Mouse (Mus musculus) neural tube, embryonic 13.5 days (tissue): Measurements from ENCODE around the gene Carnmt1. TPM values are rescaled to one million over a fixed set of nuclear protein-coding genes. Genes with fewer than 3 reads are reported as not detected.
A peak's percentile ranks its signal among the peaks of the same experiment; 100 is the strongest.

Experiments used
- ATAC-seq: fragments of 200-750 bp; cut with Nextera tagmentation; 2 replicates; pipeline ENCODE4 v1.8.0; 2017; ENCODE audit warnings: low read depth, mild to moderate bottlenecking, moderate TSS enrichment, moderate library complexity
- H3K27ac ChIP-seq: fragments of 300-500 bp; sonication (generic); replicated peaks from 2 replicates; pipeline ENCODE4 v1.5.1; 2015; ENCODE audit warnings: moderate library complexity, mild to moderate bottlenecking, inconsistent platforms
- H3K27me3 ChIP-seq: fragments of 300-500 bp; sonication (generic); 2 replicates; pipeline ENCODE4 v1.6.1; 2015; ENCODE audit warnings: mild to moderate bottlenecking, inconsistent platforms
- H3K36me3 ChIP-seq: fragments of 300-500 bp; sonication (generic); 2 replicates; pipeline ENCODE4 v1.6.1; 2015; ENCODE audit warnings: mild to moderate bottlenecking, inconsistent platforms
- H3K4me1 ChIP-seq: fragments of 300-500 bp; sonication (generic); replicated peaks from 2 replicates; pipeline ENCODE4 v1.6.1; 2015; ENCODE audit warnings: inconsistent platforms
- H3K4me2 ChIP-seq: fragments of 300-500 bp; sonication (generic); 2 replicates; pipeline ENCODE4 v1.6.1; 2015; ENCODE audit warnings: inconsistent platforms, mild to moderate bottlenecking, moderate library complexity
- H3K4me3 ChIP-seq: fragments of 300-500 bp; sonication (generic); 2 replicates; pipeline ENCODE4 v1.5.1; 2015; ENCODE audit warnings: mild to moderate bottlenecking, inconsistent platforms
- H3K9ac ChIP-seq: fragments of 300-500 bp; sonication (generic); 2 replicates; pipeline ENCODE4 v1.6.1; 2015; ENCODE audit warnings: moderate library complexity, mild to moderate bottlenecking, inconsistent platforms
- H3K9me3 ChIP-seq: fragments of 300-500 bp; sonication (generic); 2 replicates; pipeline ENCODE4 v1.6.1; 2016; ENCODE audit warnings: inconsistent platforms
- WGBS: fragments of 180-500 bp; shearing (Covaris S2); methylation state at CpG from one replicate; pipeline ENCODE4 v1.1.7; 2015; 5-methylcytosine and 5-hydroxymethylcytosine counted together
- polyA plus RNA-seq: library from polyadenylated mRNA; unstranded; fragments of >200 nt; fragmentation: Nextera tagmentation; extraction: Ambion mirVana; gene quantifications from 2 replicates; pipeline ENCODE4 v1.2.1, GENCODE M21; 2015

Gene Carnmt1
- polyA plus RNA-seq, 1 experiment from 2014 or later = 13.9 TPM

DNA sequence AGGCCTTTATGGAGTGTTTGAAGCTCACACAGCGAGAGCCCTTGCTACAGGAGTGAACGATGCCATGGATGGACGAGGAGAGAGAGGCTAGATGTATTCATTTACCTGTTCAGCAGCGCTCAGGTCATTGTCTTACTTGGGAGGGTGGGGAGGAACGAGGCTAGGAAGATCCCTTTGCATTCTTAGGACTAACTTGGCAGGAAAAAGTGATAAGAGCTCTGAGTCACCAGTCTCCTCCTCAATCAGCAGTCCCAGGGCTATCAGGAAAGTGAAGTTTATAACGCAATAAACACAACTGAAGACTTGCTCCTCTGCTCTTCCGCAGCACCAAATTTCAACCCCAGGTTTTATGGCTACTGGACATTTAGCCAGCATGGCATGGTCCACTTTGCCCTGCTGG, 59.7 kb downstream of the Carnmt1 start:
- Histone ChIP-seq H3K4me3 (no peak overlapping the region), H3K9ac (no peak overlapping the region), H3K36me3 (no peaks in the 10 kb centered on the region), H3K4me2 (no peak overlapping the region), H3K27ac (no peak overlapping the region), H3K27me3 (no peaks in the 10 kb centered on the region), H3K4me1 (no peaks in the 10 kb centered on the region), H3K9me3 (no peaks in the 10 kb centered on the region)
- no peak for ATAC-seq
- WGBS = 73% methylated on average over 7 of the region's 7 CpGs

DNA sequence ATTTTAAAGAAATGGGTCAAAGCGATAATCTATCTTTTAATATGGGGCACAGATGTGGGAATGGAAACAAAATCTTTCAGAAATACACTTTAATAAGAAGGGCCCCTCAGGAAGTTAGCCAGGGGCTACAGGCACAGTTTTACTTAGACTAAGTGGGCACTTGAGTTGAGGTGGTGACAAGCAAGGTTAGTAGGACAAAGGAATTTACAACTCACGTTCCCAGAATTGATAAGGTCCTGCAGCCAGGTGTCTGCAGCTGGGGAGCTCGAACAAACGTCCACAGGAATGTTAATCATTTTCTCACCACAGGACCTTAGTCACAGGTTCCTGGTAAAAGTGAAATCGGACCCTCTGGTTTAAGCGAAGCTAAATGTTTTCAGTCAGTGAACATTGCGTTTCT, 60.5 kb downstream of the Carnmt1 start:
- Histone ChIP-seq H3K9ac (no peak overlapping the region), H3K36me3 (no peaks in the 10 kb centered on the region), H3K27ac (no peak overlapping the region), H3K4me1 (no peaks in the 10 kb centered on the region), H3K9me3 (no peaks in the 10 kb centered on the region), H3K4me2 (no peak overlapping the region), H3K27me3 (no peaks in the 10 kb centered on the region), H3K4me3 (no peak overlapping the region)
- WGBS = 58% methylated on average over 7 of the region's 7 CpGs
- no peak for ATAC-seq

DNA sequence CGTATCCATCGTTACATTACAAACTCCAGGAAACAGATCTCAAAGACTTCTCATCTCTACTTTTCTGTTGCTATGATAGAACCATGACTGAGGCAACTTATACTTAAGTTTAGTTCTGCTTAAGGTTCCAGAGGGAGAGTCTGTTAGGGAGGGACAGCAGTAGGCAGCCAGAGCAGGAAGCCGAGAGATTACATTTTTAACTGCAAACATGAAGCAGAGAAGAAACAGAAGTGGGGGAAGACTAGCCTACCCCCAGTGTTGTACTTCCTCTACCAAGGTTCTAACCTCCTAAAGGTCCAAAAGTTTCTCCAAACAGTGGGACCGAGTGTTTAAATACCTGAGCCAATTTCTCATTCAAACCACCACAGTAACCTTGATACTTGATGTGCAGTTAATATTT, 65.3 kb downstream of the Carnmt1 start:
- H3K27me3 ChIP-seq = no peaks in the 10 kb centered on the region
- WGBS = 92% methylated on average over 4 of the region's 4 CpGs
- H3K4me1 ChIP-seq = no peaks in the 10 kb centered on the region
- no peak overlapping the region for H3K27ac ChIP-seq
- H3K36me3 ChIP-seq = no peaks in the 10 kb centered on the region
- no peaks in the 10 kb centered on the region for H3K9me3 ChIP-seq
- no peak for ATAC-seq
- no peak overlapping the region for H3K4me2 ChIP-seq
- no peak overlapping the region for H3K9ac ChIP-seq
- H3K4me3 ChIP-seq = no peak overlapping the region

DNA sequence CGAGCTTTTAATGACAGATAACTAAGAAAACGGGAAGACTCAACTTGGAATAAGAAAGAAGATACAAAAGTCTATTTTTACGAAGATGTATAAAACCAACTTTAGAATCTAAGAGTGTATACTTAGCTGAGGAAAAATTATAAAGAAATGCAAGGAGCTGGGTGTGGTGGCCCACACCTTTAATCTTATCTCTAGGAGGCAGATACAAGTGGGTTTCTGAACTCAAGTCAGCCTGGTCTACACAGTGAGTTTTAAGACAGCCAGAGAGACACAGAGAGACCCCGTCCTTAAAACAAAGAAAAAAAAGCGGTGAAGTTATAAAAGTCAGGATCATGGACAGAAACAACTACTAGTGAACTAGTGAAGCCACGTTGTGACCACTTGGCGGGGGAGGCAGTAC, 68.6 kb downstream of the Carnmt1 start:
- Histone ChIP-seq H3K27ac (no peak overlapping the region), H3K4me1 (no peaks in the 10 kb centered on the region), H3K4me2 (no peak overlapping the region), H3K9me3 (no peaks in the 10 kb centered on the region), H3K9ac (no peak overlapping the region), H3K27me3 (no peaks in the 10 kb centered on the region), H3K4me3 (no peak overlapping the region), H3K36me3 (no peaks in the 10 kb centered on the region)
- 86% methylated on average over 7 of the region's 7 CpGs for WGBS
- no peak for ATAC-seq

DNA sequence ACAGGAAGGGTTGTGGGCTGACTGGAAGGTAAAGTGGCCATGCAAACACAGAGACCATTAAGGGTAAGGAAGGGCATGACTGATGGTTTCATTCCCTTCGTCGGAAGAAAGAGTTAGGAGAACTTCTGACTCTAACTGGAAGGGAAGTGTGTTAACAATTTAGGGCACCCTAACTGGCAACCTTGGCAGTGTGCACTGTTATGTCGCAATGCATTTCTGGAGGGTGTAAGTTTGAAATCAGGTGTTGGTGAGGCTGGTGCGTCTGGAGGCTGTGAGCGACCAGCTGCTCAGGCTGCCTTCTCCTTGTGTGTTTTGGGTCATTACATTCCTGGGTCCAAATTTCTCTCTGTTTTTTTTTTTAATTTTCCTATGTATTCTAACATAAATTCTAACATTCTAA, 73.4 kb downstream of the Carnmt1 start:
- H3K9me3 ChIP-seq = no peaks in the 10 kb centered on the region
- ATAC-seq = no peak
- 0 out of 2 replicates have a peak, but pooled peaks cover under 1% of the 10 kb centered on the region for H3K27me3 ChIP-seq
- H3K9ac ChIP-seq = no peak overlapping the region
- H3K36me3 ChIP-seq = no peaks in the 10 kb centered on the region
- no peak overlapping the region for H3K4me2 ChIP-seq
- WGBS = 85% methylated on average over 5 of the region's 5 CpGs
- no peak overlapping the region for H3K27ac ChIP-seq
- H3K4me1 ChIP-seq = no peaks in the 10 kb centered on the region
- H3K4me3 ChIP-seq = no peak overlapping the region

DNA sequence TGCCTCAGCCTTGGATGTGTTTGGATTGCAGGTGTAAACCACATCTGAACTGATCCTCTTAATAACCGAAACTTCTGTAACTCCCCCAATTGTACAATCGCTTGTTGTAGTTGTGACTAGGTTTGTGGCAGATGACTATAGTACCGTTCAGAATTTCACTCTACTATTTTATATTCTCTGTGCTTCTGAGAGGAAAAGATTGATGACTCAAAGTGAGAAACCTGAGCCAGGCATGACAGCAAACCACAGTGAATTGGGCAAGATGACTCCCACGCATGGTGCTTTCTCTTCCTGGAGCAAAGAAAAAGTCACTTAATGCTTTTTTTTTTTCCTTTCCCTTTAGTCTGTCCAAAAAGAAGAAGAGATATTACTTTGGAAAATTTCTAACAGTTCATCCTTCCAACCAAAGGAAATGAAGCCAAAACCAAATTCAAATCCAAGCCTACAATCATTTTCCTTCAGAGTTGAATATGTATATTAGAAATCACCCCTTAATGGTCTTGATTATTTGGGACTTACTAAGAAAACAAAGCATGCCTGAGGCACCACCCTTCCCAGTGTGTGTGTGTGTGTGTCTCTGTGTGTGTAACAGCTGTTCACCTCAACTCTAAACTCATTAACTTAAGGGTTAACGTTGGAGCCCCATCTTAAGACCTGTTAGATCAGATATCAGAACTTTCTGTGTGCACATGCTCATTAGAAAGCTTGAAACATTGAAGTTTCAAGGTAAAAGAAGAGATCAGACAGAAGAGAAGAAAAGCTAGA, 76.2 kb downstream of the Carnmt1 start:
- H3K4me1 ChIP-seq = peaks cover 9% of the 10 kb centered on the region; the same call in 1 of the 2 replicates
- no peak overlapping the region for H3K27ac ChIP-seq
- no peak overlapping the region for H3K9ac ChIP-seq
- H3K27me3 ChIP-seq = peaks cover 19% of the 10 kb centered on the region
- no peak overlapping the region for H3K4me3 ChIP-seq
- no peaks in the 10 kb centered on the region for H3K36me3 ChIP-seq
- no peak for ATAC-seq
- H3K9me3 ChIP-seq = no peaks in the 10 kb centered on the region
- no peak overlapping the region for H3K4me2 ChIP-seq
- 89% methylated on average over 5 of the region's 5 CpGs for WGBS

DNA sequence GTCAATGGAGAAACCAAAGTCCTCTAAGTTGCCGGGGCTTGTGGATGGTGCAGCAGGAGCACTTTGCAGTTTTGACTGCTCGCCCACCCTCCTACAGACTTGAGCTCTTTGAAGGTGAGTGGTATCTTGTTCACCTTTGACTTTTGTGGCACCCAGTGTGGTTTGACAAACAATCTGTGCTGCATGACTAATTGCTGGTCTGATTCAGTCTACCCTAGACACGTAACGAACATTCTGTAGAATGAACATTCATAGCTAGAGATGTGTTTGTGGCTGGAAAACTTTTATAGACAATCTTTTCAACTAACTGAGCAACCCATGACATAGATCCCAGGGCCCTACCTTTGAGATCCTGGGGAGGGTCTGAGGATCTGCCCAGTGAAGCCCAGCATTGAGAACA, 76.8 kb downstream of the Carnmt1 start:
- Histone ChIP-seq H3K4me1 (peaks cover 9% of the 10 kb centered on the region; the same call in 1 of the 2 replicates), H3K9me3 (no peaks in the 10 kb centered on the region), H3K4me2 (no peak overlapping the region), H3K9ac (no peak overlapping the region), H3K27ac (no peak overlapping the region), H3K4me3 (no peak overlapping the region), H3K36me3 (no peaks in the 10 kb centered on the region), H3K27me3 (peaks cover 19% of the 10 kb centered on the region)
- no peak for ATAC-seq
- 95% methylated on average over 4 of the region's 4 CpGs for WGBS

DNA sequence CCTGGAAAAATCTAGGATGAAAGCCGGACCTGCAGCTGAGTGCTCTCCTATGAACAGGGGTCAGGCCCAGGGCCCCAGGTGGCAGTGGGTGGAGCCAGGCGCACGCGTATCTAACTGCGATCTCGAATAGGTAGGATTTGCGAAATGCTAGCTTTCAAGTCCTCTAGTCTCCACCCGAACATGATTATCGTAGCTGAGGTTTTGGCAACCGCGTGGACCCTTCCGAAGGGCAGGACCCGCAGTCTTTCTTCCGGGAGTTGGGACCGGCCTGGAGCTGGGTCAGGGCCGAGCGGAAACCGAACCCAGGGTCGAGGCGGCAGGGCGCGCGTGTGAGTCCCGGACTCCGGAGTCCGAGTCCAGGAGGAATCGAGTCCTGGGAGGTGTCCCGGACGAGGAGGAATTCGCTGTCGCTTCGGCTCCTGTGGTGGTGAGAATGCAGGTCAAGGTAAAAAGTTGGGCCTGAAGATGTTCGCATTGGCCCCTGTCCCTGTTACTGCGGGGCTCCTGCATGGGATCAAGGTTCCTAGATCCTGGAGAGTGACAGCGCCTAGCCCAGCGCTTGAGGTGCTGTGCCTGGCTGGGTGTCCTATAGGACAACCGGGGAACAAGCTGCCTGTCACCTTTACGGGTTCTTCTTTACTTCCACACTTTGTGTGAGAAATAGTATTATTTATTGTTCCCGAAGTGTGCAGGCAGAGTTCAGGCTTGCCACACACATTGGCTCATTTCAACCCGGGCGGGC, 79.2 kb downstream of the Carnmt1 start, which contains the start of gene Trpm6:
Trpm6 (plus strand) TSS at position 386 of the 742 bp plus-strand sequence.
- Histone ChIP-seq H3K9me3 (no peaks in the 10 kb centered on the region), H3K4me3 (peak within 1 kb of the TSS; percentile 33), H3K4me2 (peak within 1 kb of the TSS; percentile 59), H3K27me3 (peaks cover 19% of the 10 kb centered on the region), H3K27ac (no peak within 1 kb of the TSS), H3K36me3 (no peaks in the 10 kb centered on the region), H3K9ac (peak within 1 kb of the TSS; percentile 52), H3K4me1 (peaks cover 9% of the 10 kb centered on the region; the same call in 1 of the 2 replicates)
- WGBS = 5% methylated on average over 41 of the region's 41 CpGs
- ATAC-seq = no peak

Other genes with a start within 250 kb of the Carnmt1 start
- 52.3 and 58.8 TPM in 2 replicates for gene Ostf1, start 38.9 kb upstream of the Carnmt1 start, polyA plus RNA-seq
- 9.9 and 12.0 TPM in 2 replicates for gene Nmrk1, start 38.8 kb upstream of the Carnmt1 start, polyA plus RNA-seq
- gene D030056L22Rik, start 42.4 kb downstream of the Carnmt1 start, polyA plus RNA-seq = 61.3 and 61.9 TPM in 2 replicates
- gene Trpm6, start 79.2 kb downstream of the Carnmt1 start, polyA plus RNA-seq = 0.25 and 0.35 TPM in 2 replicates